Mouse (Mus musculus) embryonic stem cell, embryonic (primary cell): ENCODE results near the gene Heg1.

ENCODE experiments used
- CTCF ChIA-PET, 4 experiments: fragments of 300-600 bp in 2 of 4; fragments of 350-600 bp in 2 of 4; sonication (Branson Sonifier 250); formaldehyde crosslinking; loops; one replicate each; lab custom pipeline; 2022; ENCODE audit warnings: inconsistent platforms in 2 of 4; lab: Charles Lee
- POLR2A ChIA-PET, 4 experiments: fragments of 300-600 bp in 2 of 4; fragments of 350-600 bp in 2 of 4; sonication (Branson Sonifier 250); formaldehyde crosslinking; loops; one replicate each; lab custom pipeline; 2022; ENCODE audit warnings: antibody characterized with exemption in 4 of 4, inconsistent platforms in 1 of 4; lab: Charles Lee

The Heg1 gene

GRCm38 (mm10) chr16:33793846-33794791 lies 109.9 kb downstream of the Heg1 start, which contains the start of gene Muc13:
TSS of gene Muc13 (plus strand) at chr16:33794037.
- POLR2A ChIA-PET: no interaction called here
- CTCF ChIA-PET: no interaction called here

GRCm38 (mm10) chr16:33795106-33795505 lies 110.9 kb downstream of the Heg1 start:
- ChIA-PET CTCF (no interaction called here), POLR2A (no interaction called here)

- ChIA-PET CTCF (interaction anchor here in 1 of 4 experiments (0.6 kb wide), 1 partner anchor 9 kb away, joined by 3 read pairs; no protein-coding TSS in a partner anchor), POLR2A (interaction anchor here in 2 of 4 experiments (0.6 to 1.0 kb wide), 2 partner anchors 11 to 18 kb away, joined by 3 read pairs; no protein-coding TSS in a partner anchor)
These were observed 111.7 kb downstream of the Heg1 start for GRCm38 (mm10) chr16:33795887-33796286.

- POLR2A ChIA-PET: no interaction called here
- CTCF ChIA-PET: interaction anchor here (0.6 to 1.3 kb wide), 5 partner anchors 11 to 130 kb away, joined by 3 read pairs; no protein-coding TSS in a partner anchor
These were observed 112.6 kb downstream of the Heg1 start for GRCm38 (mm10) chr16:33796756-33797155.

- POLR2A ChIA-PET: no interaction called here
- CTCF ChIA-PET: interaction anchor here in 3 of 4 experiments (0.6 to 1.3 kb wide), 3 partner anchors 16 to 431 kb away, joined by 3 to 5 read pairs (median 3); no protein-coding TSS in a partner anchor
These were observed 113.7 kb downstream of the Heg1 start for GRCm38 (mm10) chr16:33797860-33798259.

GRCm38 (mm10) chr16:33810002-33810401 lies 125.8 kb downstream of the Heg1 start:
- ChIA-PET CTCF (interaction anchor here (0.5 to 2.0 kb wide), 46 partner anchors 8 to 1037 kb away, joined by 3 to 13 read pairs (median 4); partner anchors contain the start of genes Itgb5 (in 1 of the 4) and Rubcn (in 1 of the 4)), POLR2A (interaction anchor here (0.6 to 1.4 kb wide), 5 partner anchors 10 to 845 kb away, joined by 3 to 5 read pairs (median 3); no protein-coding TSS in a partner anchor)

- POLR2A ChIA-PET: interaction anchor here in 3 of 4 experiments (0.5 to 1.3 kb wide), 10 partner anchors 9 to 264 kb away, joined by 3 to 5 read pairs (median 3); no protein-coding TSS in a partner anchor
- CTCF ChIA-PET: interaction anchor here (0.5 to 3.7 kb wide), 7 partner anchors 68 to 182 kb away, joined by 3 to 26 read pairs (median 3); no protein-coding TSS in a partner anchor
These were observed 134.4 kb downstream of the Heg1 start for GRCm38 (mm10) chr16:33818413-33819165.

- POLR2A ChIA-PET: interaction anchor here (0.5 to 1.5 kb wide), 42 partner anchors 8 to 1366 kb away, joined by 3 to 13 read pairs (median 4); partner anchors contain the start of genes Adcy5 (in 1 of the 4) and Itgb5 (in 1 of the 4)
- CTCF ChIA-PET: interaction anchor here (0.5 to 4.4 kb wide), 161 partner anchors 8 to 1627 kb away, joined by 3 to 85 read pairs (median 4); partner anchors contain the start of genes Itgb5 (in 3 of the 4) and Umps (in 1 of the 4)
These were observed 136.4 kb downstream of the Heg1 start for GRCm38 (mm10) chr16:33820269-33821178.
